10 mouse cellular contexts compared by ENCODE assay signal in the genomic region with DNA sequence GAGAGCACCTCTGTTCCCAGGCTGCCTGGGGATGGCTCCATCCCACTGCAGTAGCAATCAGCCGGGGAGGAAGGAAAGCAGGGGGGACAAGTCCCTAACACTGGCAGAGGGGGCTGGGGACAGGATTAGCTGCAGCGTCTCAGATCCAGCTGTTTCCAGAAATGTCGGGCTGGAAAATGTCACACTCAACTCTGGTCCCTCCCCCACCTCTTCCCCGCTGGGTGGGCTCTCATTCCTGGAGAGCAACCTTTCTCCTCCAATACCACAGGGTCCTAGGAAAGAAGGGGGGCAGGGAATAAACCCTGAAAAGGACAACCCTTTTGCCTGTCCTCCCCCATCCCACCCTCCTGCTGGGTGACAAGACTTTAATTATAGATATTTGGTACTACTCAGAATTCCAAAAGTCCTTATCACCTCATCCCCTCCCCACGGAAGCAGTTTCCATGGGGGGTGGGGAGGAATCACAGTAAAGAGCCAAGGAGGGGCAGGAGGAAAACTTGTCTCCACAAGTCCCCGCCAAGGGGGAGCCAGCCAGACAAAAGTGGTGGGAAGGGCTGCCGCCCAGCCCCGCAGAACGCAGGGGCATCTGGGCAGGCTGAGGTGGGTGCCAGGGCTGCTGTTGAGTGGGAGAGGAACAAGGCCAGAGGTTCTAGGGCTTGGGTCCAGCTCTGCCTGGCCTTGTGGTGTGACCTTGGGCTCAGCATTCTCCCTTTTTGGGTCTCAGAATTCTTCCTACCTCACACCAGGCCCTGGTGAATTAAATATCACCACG. TPM values are rescaled to one million over a fixed set of nuclear protein-coding genes. Genes with fewer than 3 reads are reported as not detected.
DNase-seq lines count a peak whose midpoint lies in the region; ATAC-seq and TF ChIP-seq lines count a peak whose summit lies in the region.
"Had no signal": no experiment of that assay in that cellular context is flagged by ENCODE, and none has a peak within 500 bp of the region (broad histone marks: within the 10 kb centered on the region; RNA-seq: fewer than 3 reads in every experiment).

No protein-coding gene starts in this region.

- no peaks in the 10 kb centered on the region for H3K27me3 ChIP-seq in intestine, embryonic 16.5 days (replicated peaks; ENCODE audit: control insufficient read depth, insufficient read depth, low read length)
- no peaks in the 10 kb centered on the region for H3K27me3 ChIP-seq in stomach, postnatal 0 days (ENCODE audit: control insufficient read depth, insufficient read depth, low read length)

- intact Hi-C loops in gastrocnemius, adult 2 months (cut with DNase I): no loop called here
- intact Hi-C loops in gastrocnemius, postnatal 36 days (cut with DNase I): no loop called here

- H3K4me2 ChIP-seq in intestine, embryonic 16.5 days (ENCODE audit: low read depth, low read length): peak overlapping the region; percentile 87
- peak overlapping the region; percentile 83 for H3K4me2 ChIP-seq in stomach, postnatal 0 days (replicated peaks; ENCODE audit: low read depth)

- no peaks in the 10 kb centered on the region for H3K9me3 ChIP-seq in intestine, embryonic 16.5 days (ENCODE audit: control insufficient read depth, low read length)
- H3K9me3 ChIP-seq in stomach, postnatal 0 days (ENCODE audit: control insufficient read depth, low read length): no peaks in the 10 kb centered on the region

- DNase-seq in gastrocnemius, adult 2 months: peak; percentile 30
- DNase-seq in gastrocnemius, postnatal 36 days: no peak
- peak; percentile 78 for DNase-seq in ovary, adult 18-20 months (ENCODE audit: low spot score)
- no peak for DNase-seq in ovary, postnatal 10 days (ENCODE audit: low spot score)
- DNase-seq in stomach, postnatal 0 days (ENCODE audit: low spot score): no peak
- no peak for DNase-seq in cerebellum, adult 9-11 months
- DNase-seq: kidney, postnatal 14 days; retina, postnatal 1 day had no signal

- TF ChIP-seq CTCF in gastrocnemius, adult 2 months (IDR thresholded peaks at IDR 0.05): no peak
- no peak for TF ChIP-seq CTCF in stomach, postnatal 0 days (IDR thresholded peaks at IDR 0.05; ENCODE audit: low read depth)

- peak overlapping the region; percentile 96 for H3K27ac ChIP-seq in gastrocnemius, adult 2 months
- H3K27ac ChIP-seq in intestine, embryonic 16.5 days (ENCODE audit: low read length): 0 out of 2 replicates have a peak overlapping the region, but pooled peaks have one; percentile 14
- no peak overlapping the region; the same call in 1 of the 2 replicates for H3K27ac ChIP-seq in stomach, postnatal 0 days (replicated peaks)

- no peak for ATAC-seq in intestine, embryonic 16.5 days
- no peak for ATAC-seq in stomach, postnatal 0 days (ENCODE audit: low FRiP score, low TSS enrichment)
- ATAC-seq in monocyte, adult 5-6 weeks (replicated peaks; ENCODE audit: insufficient number of reproducible peaks, low FRiP score, low TSS enrichment, poor library complexity, severe bottlenecking): no peak

- WGBS in intestine, embryonic 16.5 days: 40% methylated on average over 10 of the region's 10 CpGs
- 20% methylated on average over 10 of the region's 10 CpGs for WGBS in stomach, postnatal 0 days

- TF ChIP-seq EP300 in stomach, postnatal 0 days (optimal IDR thresholded peaks at IDR 0.05): no peak

- no peaks in the 10 kb centered on the region for H3K36me3 ChIP-seq in intestine, embryonic 16.5 days (ENCODE audit: control insufficient read depth, insufficient read depth, low read length)
- H3K36me3 ChIP-seq in stomach, postnatal 0 days (ENCODE audit: control insufficient read depth, insufficient read depth, low read length): peaks cover 3% of the 10 kb centered on the region; the same call in 1 of the 2 replicates

- peaks cover 69% of the 10 kb centered on the region for H3K4me1 ChIP-seq in intestine, embryonic 16.5 days (ENCODE audit: control insufficient read depth, insufficient read depth, low read length)
- H3K4me1 ChIP-seq in stomach, postnatal 0 days (replicated peaks; ENCODE audit: control insufficient read depth, insufficient read depth): peaks cover 23% of the 10 kb centered on the region

- peak overlapping the region; percentile 41; the same call in 1 of the 2 replicates for H3K9ac ChIP-seq in intestine, embryonic 16.5 days (ENCODE audit: low read depth, low read length)
- peak overlapping the region; percentile 47; the same call in 1 of the 2 replicates for H3K9ac ChIP-seq in stomach, postnatal 0 days (ENCODE audit: low read length)

- peak overlapping the region; percentile 73 for H3K4me3 ChIP-seq in gastrocnemius, adult 2 months
- peak overlapping the region; percentile 74 for H3K4me3 ChIP-seq in intestine, embryonic 16.5 days (ENCODE audit: low read length)
- H3K4me3 ChIP-seq in stomach, postnatal 0 days (ENCODE audit: low read depth, low read length): peak overlapping the region; percentile 70; the same call in 1 of the 2 replicates

RNA-seq across cellular contexts. Expression of a gene that starts 7.0 kb away (rescaled TPM):
- total RNA-seq in gastrocnemius, adult 2 months (2021): 10 to 100 TPM; 20.9 to 33.3 TPM
- total RNA-seq in gastrocnemius, postnatal 36 days (2021): 10 to 100 TPM; 19.3 to 19.6 TPM
- 4.1 and 4.6 TPM in 2 replicates for polyA plus RNA-seq in intestine, embryonic 16.5 days (2015; fragmentation: Nextera tagmentation; extraction: Ambion mirVana)
- polyA plus RNA-seq in stomach, postnatal 0 days (2015; fragmentation: Nextera tagmentation; extraction: Ambion mirVana): 2.2 and 2.7 TPM in 2 replicates
- total RNA-seq in monocyte, adult 5-6 weeks (2017): 0.10 to 0.29 TPM in 2 of 3 replicates, not detected in the other

RNA-seq across cellular contexts. Expression of a gene that starts 49.6 kb away (rescaled TPM):
- total RNA-seq in gastrocnemius, adult 2 months (2021): 1 to 10 TPM in 1 of 2 experiments, under 1 TPM in 1; 0.82 to 1.4 TPM
- 1 to 10 TPM; 1.1 TPM for total RNA-seq in gastrocnemius, postnatal 36 days (2021)
- 9.0 and 9.8 TPM in 2 replicates for polyA plus RNA-seq in intestine, embryonic 16.5 days (2015; fragmentation: Nextera tagmentation; extraction: Ambion mirVana)
- 6.1 and 6.4 TPM in 2 replicates for polyA plus RNA-seq in stomach, postnatal 0 days (2015; fragmentation: Nextera tagmentation; extraction: Ambion mirVana)
- total RNA-seq in monocyte, adult 5-6 weeks (2017): 15.7 to 27.7 TPM (median 22.9 TPM) in 3 replicates

Comparison
In these comparisons a context has a peak if more than half of its experiments do, and no peak if none do; other contexts are left out.
1. DNase-seq: peak in gastrocnemius, adult 2 months (single experiment) and ovary, adult 18-20 months (single experiment); none in gastrocnemius, postnatal 36 days (0 of 2), ovary, postnatal 10 days (single experiment), stomach, postnatal 0 days (single experiment) and cerebellum, adult 9-11 months (single experiment).
2. RNA of a gene that starts 7.0 kb away (total RNA-seq): 20.9 to 33.3 TPM in gastrocnemius, adult 2 months and 19.3 to 19.6 TPM in gastrocnemius, postnatal 36 days; 0.10 to 0.29 TPM in monocyte, adult 5-6 weeks; every median in the first group is over 10 times any median in the second.
3. Peak in every context shown above with its lines, with median percentiles within 50 percentile points of each other: H3K4me3 ChIP-seq.